Mouse (Mus musculus): Measurements from ENCODE around the gene Cpsf6.

Gene Cpsf6

GRCm38 (mm10) chr10:117385431-117385830 is 5.6 kb upstream of the Cpsf6 start:
- no peak for DNase-seq (ENCODE audit: low spot score in 2 of 2)

- no peak for DNase-seq (ENCODE audit: low spot score in 2 of 2)
Measured at GRCm38 (mm10) chr10:117385086-117385430, 5.2 kb upstream of the Cpsf6 start.

- no peak for DNase-seq (ENCODE audit: low spot score in 2 of 2)
Measured at GRCm38 (mm10) chr10:117384386-117385085, 4.7 kb upstream of the Cpsf6 start.

GRCm38 (mm10) chr10:117383941-117384340 is 4.1 kb upstream of the Cpsf6 start:
- no peak for DNase-seq (ENCODE audit: low spot score in 2 of 2)

- DNase-seq (ENCODE audit: low spot score in 2 of 2), result no peak
Measured at GRCm38 (mm10) chr10:117382996-117383550, 3.3 kb upstream of the Cpsf6 start.

GRCm38 (mm10) chr10:117382146-117382545 is 2.3 kb upstream of the Cpsf6 start:
- no peak for DNase-seq (ENCODE audit: low spot score in 2 of 2)

- DNase-seq (ENCODE audit: low spot score in 2 of 2), result no peak
Measured at GRCm38 (mm10) chr10:117380721-117381570, 1.1 kb upstream of the Cpsf6 start.

- DNase-seq (ENCODE audit: low spot score in 2 of 2), result no peak
Measured at GRCm38 (mm10) chr10:117379441-117379840, 374 bp downstream of the Cpsf6 start.

- no peak for DNase-seq (ENCODE audit: low spot score in 2 of 2)
Measured at GRCm38 (mm10) chr10:117378642-117379041, 1.2 kb downstream of the Cpsf6 start.

- DNase-seq (ENCODE audit: low spot score in 2 of 2), result no peak
Measured at GRCm38 (mm10) chr10:117378291-117378555, 1.6 kb downstream of the Cpsf6 start.

- no peak for DNase-seq (ENCODE audit: low spot score in 2 of 2)
Measured at GRCm38 (mm10) chr10:117377431-117378290, 2.2 kb downstream of the Cpsf6 start.

GRCm38 (mm10) chr10:117376580-117377189 is 3.1 kb downstream of the Cpsf6 start:
- peak; percentile 93 for DNase-seq (ENCODE audit: low spot score in 2 of 2)

GRCm38 (mm10) chr10:117375841-117376579 is 3.8 kb downstream of the Cpsf6 start:
- peak; percentile 33 to 36 for DNase-seq (ENCODE audit: low spot score in 2 of 2)

GRCm38 (mm10) chr10:117375163-117375562 is 4.7 kb downstream of the Cpsf6 start:
- no peak for DNase-seq (ENCODE audit: low spot score in 2 of 2)

GRCm38 (mm10) chr10:117363106-117363505 is 16.7 kb downstream of the Cpsf6 start:
- DNase-seq (ENCODE audit: low spot score in 2 of 2), result peak; percentile 13 to 38

GRCm38 (mm10) chr10:117358891-117359290 is 20.9 kb downstream of the Cpsf6 start:
- no peak for DNase-seq (ENCODE audit: low spot score in 2 of 2)

- no peak for DNase-seq (ENCODE audit: low spot score in 2 of 2)
Measured at GRCm38 (mm10) chr10:117343000-117343399, 36.8 kb downstream of the Cpsf6 start.

GRCm38 (mm10) chr10:117342406-117342805 is 37.4 kb downstream of the Cpsf6 start:
- no peak for DNase-seq (ENCODE audit: low spot score in 2 of 2)

- DNase-seq (ENCODE audit: low spot score in 2 of 2), result no peak
Measured at GRCm38 (mm10) chr10:117341029-117341428, 38.8 kb downstream of the Cpsf6 start.

- DNase-seq (ENCODE audit: low spot score in 2 of 2), result no peak
Measured at GRCm38 (mm10) chr10:117339241-117339640, 40.6 kb downstream of the Cpsf6 start.

- DNase-seq (ENCODE audit: low spot score in 2 of 2), result no peak
Measured at GRCm38 (mm10) chr10:117337946-117338345, 41.9 kb downstream of the Cpsf6 start.
